Mouse (Mus musculus): Measurements from ENCODE around the gene Slc44a5. TPM values are rescaled to one million over a fixed set of nuclear protein-coding genes. Genes with fewer than 3 reads are reported as not detected.

Gene Slc44a5
- polyA plus RNA-seq, 1 experiment = 0.05 TPM

GRCm38 (mm10) chr3:153961632-153962389 is 11.4 kb upstream of the Slc44a5 start:
- H3K4me3 ChIP-seq (ENCODE audit: control insufficient read depth, insufficient read depth, low read length) = no peak overlapping the region
- no peaks in the 10 kb centered on the region for H3K36me3 ChIP-seq (ENCODE audit: control insufficient read depth, insufficient read depth, low read length)
- 81% methylated on average over 6 of the region's 6 CpGs for WGBS
- no peaks in the 10 kb centered on the region for H3K27me3 ChIP-seq (ENCODE audit: control insufficient read depth, insufficient read depth, low read length)
- no peak for TF ChIP-seq POLR2A (IDR thresholded peaks at IDR 0.05; ENCODE audit: control insufficient read depth, extremely low read depth, insufficient read depth, low read length, poor library complexity)
- no peak for TF ChIP-seq CTCF (IDR thresholded peaks at IDR 0.05; ENCODE audit: borderline replicate concordance, control insufficient read depth, extremely low read depth, insufficient read depth, low read length, poor library complexity)
- no peaks in the 10 kb centered on the region for H3K4me1 ChIP-seq (replicated peaks; ENCODE audit: control insufficient read depth, insufficient read depth, low read length)
- H3K27ac ChIP-seq (ENCODE audit: control insufficient read depth, insufficient read depth, low read length) = no peak overlapping the region
- DNase-seq = peak; percentile 31

- H3K27ac ChIP-seq (ENCODE audit: control insufficient read depth, insufficient read depth, low read length) = no peak overlapping the region
- no peaks in the 10 kb centered on the region; the same call in 1 of the 2 replicates for H3K27me3 ChIP-seq (ENCODE audit: control insufficient read depth, insufficient read depth, low read length)
- 95% methylated on average over 5 of the region's 5 CpGs for WGBS
- H3K36me3 ChIP-seq (ENCODE audit: control insufficient read depth, insufficient read depth, low read length) = no peaks in the 10 kb centered on the region
- no peak for DNase-seq
- no peak for TF ChIP-seq POLR2A (IDR thresholded peaks at IDR 0.05; ENCODE audit: control insufficient read depth, extremely low read depth, insufficient read depth, low read length, poor library complexity)
- no peak for TF ChIP-seq CTCF (IDR thresholded peaks at IDR 0.05; ENCODE audit: borderline replicate concordance, control insufficient read depth, extremely low read depth, insufficient read depth, low read length, poor library complexity)
- no peak overlapping the region for H3K4me3 ChIP-seq (ENCODE audit: control insufficient read depth, insufficient read depth, low read length)
- no peaks in the 10 kb centered on the region for H3K4me1 ChIP-seq (replicated peaks; ENCODE audit: control insufficient read depth, insufficient read depth, low read length)
Measured at GRCm38 (mm10) chr3:153967447-153967846, 5.8 kb upstream of the Slc44a5 start.

GRCm38 (mm10) chr3:153968549-153968948 is 4.7 kb upstream of the Slc44a5 start:
- TF ChIP-seq CTCF (IDR thresholded peaks at IDR 0.05; ENCODE audit: borderline replicate concordance, control insufficient read depth, extremely low read depth, insufficient read depth, low read length, poor library complexity) (no peak), POLR2A (IDR thresholded peaks at IDR 0.05; ENCODE audit: control insufficient read depth, extremely low read depth, insufficient read depth, low read length, poor library complexity) (no peak)
- Histone ChIP-seq H3K4me3 (ENCODE audit: control insufficient read depth, insufficient read depth, low read length) (no peak overlapping the region), H3K27ac (ENCODE audit: control insufficient read depth, insufficient read depth, low read length) (no peak overlapping the region), H3K36me3 (ENCODE audit: control insufficient read depth, insufficient read depth, low read length) (no peaks in the 10 kb centered on the region), H3K4me1 (replicated peaks; ENCODE audit: control insufficient read depth, insufficient read depth, low read length) (no peaks in the 10 kb centered on the region), H3K27me3 (ENCODE audit: control insufficient read depth, insufficient read depth, low read length) (peaks cover 5% of the 10 kb centered on the region; the same call in 1 of the 2 replicates)
- peak; percentile 22 for DNase-seq
- 72% methylated on average over 4 of the region's 4 CpGs for WGBS

- no peaks in the 10 kb centered on the region for H3K4me1 ChIP-seq (replicated peaks; ENCODE audit: control insufficient read depth, insufficient read depth, low read length)
- H3K27ac ChIP-seq (ENCODE audit: control insufficient read depth, insufficient read depth, low read length) = no peak overlapping the region
- TF ChIP-seq CTCF (IDR thresholded peaks at IDR 0.05; ENCODE audit: borderline replicate concordance, control insufficient read depth, extremely low read depth, insufficient read depth, low read length, poor library complexity) (no peak), POLR2A (IDR thresholded peaks at IDR 0.05; ENCODE audit: control insufficient read depth, extremely low read depth, insufficient read depth, low read length, poor library complexity) (no peak)
- H3K27me3 ChIP-seq (ENCODE audit: control insufficient read depth, insufficient read depth, low read length) = peaks cover 12% of the 10 kb centered on the region; the same call in 1 of the 2 replicates
- no peak overlapping the region for H3K4me3 ChIP-seq (ENCODE audit: control insufficient read depth, insufficient read depth, low read length)
- WGBS = 91% methylated on average over 4 of the region's 4 CpGs
- DNase-seq = no peak
- no peaks in the 10 kb centered on the region for H3K36me3 ChIP-seq (ENCODE audit: control insufficient read depth, insufficient read depth, low read length)
Measured at GRCm38 (mm10) chr3:153969451-153969850, 3.8 kb upstream of the Slc44a5 start.

- Histone ChIP-seq H3K36me3 (ENCODE audit: control insufficient read depth, insufficient read depth, low read length) (no peaks in the 10 kb centered on the region), H3K27me3 (ENCODE audit: control insufficient read depth, insufficient read depth, low read length) (peaks cover 15% of the 10 kb centered on the region; the same call in 1 of the 2 replicates), H3K4me3 (ENCODE audit: control insufficient read depth, insufficient read depth, low read length) (no peak overlapping the region), H3K4me1 (replicated peaks; ENCODE audit: control insufficient read depth, insufficient read depth, low read length) (no peaks in the 10 kb centered on the region), H3K27ac (ENCODE audit: control insufficient read depth, insufficient read depth, low read length) (no peak overlapping the region)
- WGBS = 16% methylated on average over 21 of the region's 21 CpGs
- DNase-seq = no peak
- TF ChIP-seq POLR2A (IDR thresholded peaks at IDR 0.05; ENCODE audit: control insufficient read depth, extremely low read depth, insufficient read depth, low read length, poor library complexity) = no peak
- TF ChIP-seq CTCF (IDR thresholded peaks at IDR 0.05; ENCODE audit: borderline replicate concordance, control insufficient read depth, extremely low read depth, insufficient read depth, low read length, poor library complexity) = no peak
Measured at GRCm38 (mm10) chr3:153973949-153974760, 919 bp downstream of the Slc44a5 start.

- no peak overlapping the region for H3K4me3 ChIP-seq (ENCODE audit: control insufficient read depth, insufficient read depth, low read length)
- no peak for TF ChIP-seq POLR2A (IDR thresholded peaks at IDR 0.05; ENCODE audit: control insufficient read depth, extremely low read depth, insufficient read depth, low read length, poor library complexity)
- TF ChIP-seq CTCF (IDR thresholded peaks at IDR 0.05; ENCODE audit: borderline replicate concordance, control insufficient read depth, extremely low read depth, insufficient read depth, low read length, poor library complexity) = no peak
- DNase-seq = no peak
- no peak overlapping the region for H3K27ac ChIP-seq (ENCODE audit: control insufficient read depth, insufficient read depth, low read length)
- no peaks in the 10 kb centered on the region for H3K36me3 ChIP-seq (ENCODE audit: control insufficient read depth, insufficient read depth, low read length)
- H3K4me1 ChIP-seq (replicated peaks; ENCODE audit: control insufficient read depth, insufficient read depth, low read length) = no peaks in the 10 kb centered on the region
- 19% methylated on average over 6 of the region's 6 CpGs for WGBS
- H3K27me3 ChIP-seq (ENCODE audit: control insufficient read depth, insufficient read depth, low read length) = peaks cover 15% of the 10 kb centered on the region; the same call in 1 of the 2 replicates
Measured at GRCm38 (mm10) chr3:153975060-153975459, 1.8 kb downstream of the Slc44a5 start.

Measured in thymus, adult 2 months (tissue).